Mouse (Mus musculus): ENCODE results near the gene Lmntd1.

The Lmntd1 gene

DNA sequence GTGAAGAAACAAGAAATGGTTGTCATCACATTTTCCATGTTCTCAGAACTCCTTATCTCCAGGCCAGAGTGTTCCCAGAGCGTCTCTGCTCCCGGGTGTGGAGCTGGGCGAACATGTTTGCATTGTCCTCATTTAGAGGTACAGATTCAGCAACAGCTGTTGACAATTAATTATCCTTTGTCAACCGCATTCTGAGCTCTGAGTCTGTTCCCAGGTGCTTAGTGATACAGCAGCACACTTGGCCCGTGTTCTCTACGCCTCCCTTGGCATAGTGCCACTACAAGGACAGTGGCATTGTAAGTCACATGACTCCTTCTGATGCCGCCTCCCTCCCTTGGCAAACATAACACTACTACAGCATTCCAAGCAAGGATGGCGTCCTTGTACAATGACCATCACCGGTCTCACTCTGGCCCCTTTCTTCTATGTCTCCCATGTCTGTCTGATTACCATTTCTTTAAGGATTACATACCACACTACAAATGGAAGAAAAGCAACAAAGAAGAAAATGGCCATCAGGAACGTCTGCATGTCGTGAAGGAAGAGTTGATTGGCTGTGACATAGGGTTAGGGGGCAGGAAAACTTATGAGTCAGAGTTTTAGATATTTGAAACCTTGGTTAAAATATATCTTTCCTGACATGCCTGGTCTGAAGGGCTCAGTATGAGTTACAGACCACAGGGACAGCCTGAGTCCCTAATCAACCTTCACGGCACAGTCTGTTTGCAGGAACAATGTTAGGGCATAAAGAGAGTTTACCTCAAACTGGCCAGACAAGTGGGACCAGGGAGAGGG is 231.3 kb downstream of the Lmntd1 start:
- DNase-seq (ENCODE audit: low spot score in 2 of 2): no peak

- no peak for DNase-seq (ENCODE audit: low spot score in 2 of 2)
Observed at GRCm38 (mm10) chr6:145380961-145381360, 233.2 kb downstream of the Lmntd1 start.

DNA sequence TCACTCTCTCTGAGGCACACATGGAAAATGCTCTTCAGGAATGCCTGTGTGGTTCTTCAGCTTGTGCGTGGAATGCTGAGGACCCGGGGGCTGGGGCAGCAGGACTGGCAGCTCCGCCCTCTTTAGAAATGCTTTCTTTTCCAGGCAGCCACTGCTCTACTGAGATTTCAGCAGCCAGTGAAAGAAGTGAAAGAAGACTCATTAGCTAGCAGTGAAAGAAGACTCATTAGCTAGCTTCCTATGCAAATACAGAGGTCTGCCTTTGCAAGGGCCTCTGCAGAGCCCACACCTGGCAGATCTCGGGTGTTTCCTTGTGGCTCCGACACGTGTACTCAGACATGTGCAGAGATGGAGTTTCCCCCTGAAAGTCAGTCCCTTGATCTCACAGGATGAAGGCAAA is 234.9 kb downstream of the Lmntd1 start:
- no peak for DNase-seq (ENCODE audit: low spot score in 2 of 2)

- DNase-seq (ENCODE audit: low spot score in 2 of 2): no peak
Observed at GRCm38 (mm10) chr6:145378689-145379088, 235.4 kb downstream of the Lmntd1 start.

DNA sequence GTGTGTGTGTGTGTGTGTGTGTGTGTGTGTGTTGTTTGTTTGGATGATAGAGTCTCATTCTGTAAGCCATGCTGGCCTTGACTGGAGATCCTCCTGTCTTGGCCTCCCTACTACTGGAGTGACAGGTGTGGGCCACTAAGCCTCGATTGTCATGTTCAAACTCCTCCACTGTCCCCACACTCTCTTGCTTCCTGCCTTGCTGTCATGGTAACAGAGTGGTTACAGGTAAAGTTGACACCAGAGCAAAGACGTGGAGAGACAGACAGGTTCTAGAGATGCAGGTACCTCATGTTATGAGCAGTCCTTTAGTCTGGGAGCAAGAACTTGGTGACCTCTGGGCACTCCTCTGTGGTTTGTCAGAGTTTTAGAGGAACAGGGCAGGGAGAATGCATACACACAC is 239.7 kb downstream of the Lmntd1 start:
- no peak for DNase-seq (ENCODE audit: low spot score in 2 of 2)

DNA sequence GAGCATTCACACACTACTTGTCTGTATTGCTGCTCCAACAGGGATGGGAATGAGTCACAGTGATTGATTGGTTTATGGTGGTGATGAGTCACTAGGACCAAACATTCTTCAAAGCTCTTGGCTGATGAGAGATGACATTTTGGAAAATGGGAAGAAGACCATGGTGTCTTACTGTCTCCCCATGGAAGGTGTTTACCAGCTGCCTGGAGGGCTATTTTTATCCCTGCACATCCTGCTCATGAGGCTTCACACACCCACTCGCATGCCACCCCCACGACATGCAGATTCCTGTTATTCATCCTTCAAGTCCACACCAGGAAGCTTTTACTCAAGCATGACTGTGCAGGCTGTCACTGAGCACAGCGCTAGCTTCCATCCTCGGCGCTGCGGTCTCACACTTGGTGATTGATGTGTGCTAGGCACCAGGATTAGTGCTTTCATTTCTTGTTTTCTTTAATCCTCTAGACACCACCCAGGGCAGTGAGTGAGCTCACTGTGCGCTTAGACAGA is 240.4 kb downstream of the Lmntd1 start:
- peak; percentile 29 to 72 for DNase-seq (ENCODE audit: low spot score in 2 of 2)

DNA sequence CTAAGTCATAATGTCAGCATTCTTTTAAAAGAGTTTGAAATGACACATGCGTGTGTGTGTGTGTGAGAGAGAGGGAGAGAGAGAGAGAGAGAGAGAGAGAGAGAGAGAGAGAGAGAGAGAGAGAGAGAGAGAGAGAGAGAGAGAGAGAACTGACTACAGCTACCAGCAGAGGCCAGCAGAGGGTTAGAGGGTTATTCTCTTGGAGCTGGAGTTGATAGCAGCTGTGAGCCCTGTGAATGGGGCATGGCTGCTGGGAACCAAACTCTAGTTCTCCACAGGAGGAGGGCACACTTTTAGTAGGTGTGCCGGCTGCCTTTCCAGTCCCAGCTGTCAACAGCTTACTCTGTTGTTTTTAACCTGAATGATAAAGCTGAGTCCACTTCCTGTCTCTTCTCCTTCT is 242.1 kb downstream of the Lmntd1 start:
- no peak for DNase-seq (ENCODE audit: low spot score in 2 of 2)

GRCm38 (mm10) chr6:145371586-145371985 is 242.5 kb downstream of the Lmntd1 start:
- DNase-seq (ENCODE audit: low spot score in 2 of 2): no peak

DNA sequence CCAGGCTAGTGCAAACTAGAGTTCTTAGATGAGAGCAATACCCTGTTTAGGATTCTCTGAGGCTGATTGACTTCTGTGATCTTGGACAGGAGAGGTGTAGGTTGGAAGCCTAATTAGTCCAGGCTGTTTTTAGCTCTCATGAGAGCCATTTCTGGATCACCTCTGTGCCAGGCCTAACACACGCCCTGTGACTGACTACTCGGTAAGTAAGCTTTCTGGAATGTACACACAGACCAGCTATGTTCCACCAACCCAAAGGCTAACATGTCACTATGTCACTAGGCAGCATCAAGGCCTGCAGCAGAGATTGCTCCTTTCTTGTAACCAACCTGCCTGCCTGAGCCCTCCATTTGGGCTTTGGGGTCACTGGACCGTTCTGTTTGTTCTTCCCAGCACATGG is 243.8 kb downstream of the Lmntd1 start:
- no peak for DNase-seq (ENCODE audit: low spot score in 2 of 2)

DNA sequence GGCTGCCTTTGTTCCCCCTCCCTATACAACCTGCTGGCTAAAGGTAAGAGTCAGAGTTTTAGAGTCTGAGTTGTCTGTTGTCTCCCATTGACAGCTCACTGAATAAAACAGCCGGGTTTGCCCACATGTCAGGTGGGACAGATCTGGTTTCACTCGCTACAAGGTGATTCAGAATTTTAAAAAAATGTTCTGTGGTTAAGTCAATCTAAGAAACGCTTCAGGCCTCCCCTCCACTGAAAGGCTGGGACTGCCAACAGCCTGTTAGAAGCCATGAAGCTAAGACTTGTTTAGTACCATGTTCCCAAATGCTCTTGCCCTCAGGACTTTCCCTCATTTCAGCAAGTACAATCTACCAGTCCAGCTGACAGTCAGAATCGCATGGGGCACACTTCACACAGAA is 244.8 kb downstream of the Lmntd1 start:
- no peak for DNase-seq (ENCODE audit: low spot score in 2 of 2)

- no peak for DNase-seq (ENCODE audit: low spot score in 2 of 2)
Observed at GRCm38 (mm10) chr6:145366488-145366887, 247.6 kb downstream of the Lmntd1 start.

DNA sequence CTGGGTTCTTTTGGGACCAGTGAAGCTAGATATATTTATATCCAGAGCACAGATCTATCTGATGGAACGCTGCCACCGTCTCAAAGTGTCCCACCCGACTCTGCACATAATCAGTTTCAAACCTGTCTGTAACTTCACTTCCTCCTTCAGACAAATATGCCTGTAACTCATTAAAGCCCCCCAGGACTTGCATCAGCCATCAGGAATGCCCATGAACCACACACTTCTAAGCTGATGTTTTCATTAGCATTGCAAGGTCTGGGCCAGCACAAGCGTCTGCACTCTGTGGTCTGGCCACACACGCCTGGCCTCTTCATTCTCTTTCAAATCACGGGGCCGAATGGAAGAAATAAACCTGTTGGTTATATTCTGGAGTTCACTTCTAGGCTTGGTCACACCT is 250.4 kb downstream of the Lmntd1 start:
- no peak for DNase-seq (ENCODE audit: low spot score in 2 of 2)

DNA sequence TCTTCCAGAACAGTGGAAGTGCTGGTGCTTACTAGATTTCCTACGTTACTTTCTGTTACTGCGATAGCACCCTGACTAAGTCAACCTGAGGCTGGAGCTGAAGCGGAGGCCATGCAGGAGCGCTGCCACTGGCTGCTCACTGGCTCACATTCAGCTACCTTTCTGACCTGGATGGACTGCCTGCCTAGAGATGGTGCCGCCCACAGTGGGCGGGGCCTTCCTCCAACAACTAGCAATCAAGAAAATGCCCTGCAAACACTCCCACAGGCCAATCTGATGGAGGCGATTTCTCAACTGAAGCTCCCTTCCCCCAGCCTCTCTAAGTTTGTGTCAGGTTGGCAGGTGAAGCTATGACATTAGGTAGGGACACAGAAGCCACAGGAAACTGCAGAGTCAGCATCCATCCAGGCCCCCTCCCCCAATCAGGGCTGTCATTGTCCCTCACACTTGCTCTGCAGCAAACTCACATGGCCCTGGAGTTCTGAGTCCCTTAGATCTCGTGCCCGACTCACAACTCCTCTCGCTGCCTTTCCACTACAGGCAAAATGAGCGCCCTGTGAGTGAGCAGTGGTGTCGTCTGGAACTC is 252.9 kb downstream of the Lmntd1 start:
- DNase-seq (ENCODE audit: low spot score in 2 of 2): no peak

DNA sequence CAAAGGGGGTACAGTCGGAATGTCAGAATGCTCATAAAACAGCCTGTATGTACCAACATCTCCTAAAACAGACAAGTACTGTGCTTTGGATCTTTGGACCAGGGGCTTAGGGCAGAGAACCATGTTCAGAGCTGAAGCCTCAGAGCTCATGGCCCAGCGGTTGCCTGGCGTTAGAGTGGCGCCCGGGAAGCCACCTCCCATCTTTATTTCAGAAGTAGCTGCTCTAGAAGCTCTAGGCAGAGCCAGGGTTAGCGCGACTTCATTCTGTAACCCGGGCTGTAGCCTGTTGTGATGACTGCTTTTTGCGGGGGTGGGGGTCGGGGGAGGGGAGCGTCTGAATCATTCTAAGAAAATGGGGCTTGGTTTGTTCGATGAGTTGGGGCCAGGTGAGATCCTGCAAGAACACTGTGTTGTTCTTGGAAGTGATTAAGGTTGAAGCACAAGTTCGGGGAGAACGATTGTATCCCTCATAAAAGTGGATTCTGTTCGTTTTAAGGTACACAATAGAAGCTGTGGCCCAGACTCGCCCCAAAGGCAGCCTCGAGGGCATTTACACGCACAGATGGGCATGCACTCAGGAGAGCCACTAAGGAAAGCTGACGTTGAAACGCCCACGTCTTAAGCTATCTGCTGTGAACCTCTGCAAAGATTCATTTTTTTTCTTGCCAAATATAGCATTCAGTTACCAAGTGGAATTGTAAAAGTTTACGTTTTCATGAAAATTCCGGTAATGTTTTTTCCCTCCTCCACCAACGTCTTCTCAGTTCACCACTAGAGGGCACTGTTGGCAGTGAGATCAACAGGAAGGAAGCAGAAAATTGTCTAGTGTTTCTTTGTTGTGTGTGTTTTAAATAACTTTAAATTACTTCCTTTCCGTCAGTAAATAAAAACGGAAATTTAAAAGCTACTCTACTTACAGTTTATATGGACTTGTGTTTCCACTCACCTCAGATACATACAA is 254.4 kb downstream of the Lmntd1 start:
- DNase-seq (ENCODE audit: low spot score in 2 of 2): peak in 1 of 2 experiments; percentile 52

- DNase-seq (ENCODE audit: low spot score in 2 of 2): no peak
Observed at GRCm38 (mm10) chr6:145358001-145358400, 256.1 kb downstream of the Lmntd1 start.

- no peak for DNase-seq (ENCODE audit: low spot score in 2 of 2)
Observed at GRCm38 (mm10) chr6:145353806-145354205, 260.3 kb downstream of the Lmntd1 start.

DNA sequence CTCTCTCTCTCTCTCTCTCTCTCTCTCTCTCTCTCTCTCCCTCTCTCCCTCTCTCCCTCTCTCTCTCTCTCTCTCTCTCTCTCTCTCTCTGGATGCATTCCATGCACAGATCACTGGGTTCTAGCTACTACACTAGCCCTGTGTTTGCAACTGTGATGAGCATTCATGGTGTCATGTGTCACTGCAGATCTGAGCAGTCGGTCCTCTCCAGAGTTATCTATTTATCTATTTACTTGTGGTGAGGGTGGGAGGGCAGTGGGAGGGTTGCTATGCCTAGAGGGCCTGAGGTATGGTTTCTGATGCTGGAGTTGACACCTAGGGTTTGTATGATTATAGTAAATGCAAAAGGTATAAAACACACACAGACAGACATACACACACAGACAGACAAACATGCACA is 261.4 kb downstream of the Lmntd1 start:
- no peak for DNase-seq (ENCODE audit: low spot score in 2 of 2)

GRCm38 (mm10) chr6:145348196-145348915 is 265.8 kb downstream of the Lmntd1 start:
- no peak for DNase-seq (ENCODE audit: low spot score in 2 of 2)

GRCm38 (mm10) chr6:145347641-145348040 is 266.5 kb downstream of the Lmntd1 start:
- DNase-seq (ENCODE audit: low spot score in 2 of 2): no peak

- DNase-seq (ENCODE audit: low spot score in 2 of 2): no peak
Observed at GRCm38 (mm10) chr6:145346789-145347557, 267.1 kb downstream of the Lmntd1 start.

DNA sequence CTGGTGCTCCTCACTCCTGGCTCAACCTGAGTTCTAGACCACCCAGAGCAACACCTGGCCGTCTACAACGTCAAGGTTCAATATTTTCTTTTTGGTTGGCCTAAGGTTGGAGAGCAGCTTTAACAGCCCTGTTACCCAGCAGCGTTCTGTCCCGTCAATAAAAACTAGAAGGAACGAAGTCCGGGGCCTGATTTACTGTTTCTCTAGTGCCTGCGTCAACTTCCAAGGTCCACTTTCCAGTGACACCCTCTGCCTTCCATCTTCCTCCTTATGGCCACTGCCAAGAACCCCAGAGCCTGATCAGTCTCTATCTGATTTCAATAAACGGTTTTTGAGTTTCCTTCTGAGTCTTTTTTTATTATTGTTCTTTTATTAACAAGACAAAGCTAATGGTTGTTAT is 267.8 kb downstream of the Lmntd1 start:
- no peak for DNase-seq (ENCODE audit: low spot score in 2 of 2)

Data from frontal cortex, postnatal 10 days (tissue).